Mouse (Mus musculus): ENCODE data around the gene Bcar3. TPM values are rescaled to one million over a fixed set of nuclear protein-coding genes. Genes with fewer than 3 reads are reported as not detected.
A peak's percentile ranks its signal among the peaks of the same experiment; 100 is the strongest.

Bcar3 gene
- polyA plus RNA-seq, 1 experiment from 2014 or later = 5.0 TPM

DNA sequence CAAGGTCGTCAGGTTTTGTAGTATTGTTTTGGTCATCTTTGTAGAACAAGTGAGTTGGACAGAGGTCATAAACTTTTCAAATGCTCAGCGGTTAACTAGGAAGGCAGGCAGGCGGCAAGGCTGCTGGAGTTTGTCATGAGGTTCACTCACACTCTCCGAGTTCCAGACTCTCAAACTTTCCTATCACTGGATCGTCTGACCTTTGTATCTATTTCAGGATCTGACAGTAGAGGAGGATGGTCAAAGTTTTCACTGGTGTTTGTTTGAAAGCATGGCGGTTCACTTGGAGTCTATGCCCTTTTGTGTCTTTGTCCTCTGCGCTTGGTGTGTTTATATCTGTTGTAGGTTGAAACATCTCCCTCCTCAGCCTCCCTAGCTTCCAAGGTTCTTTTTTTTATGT is 127.9 kb downstream of the Bcar3 start:
- peak overlapping the region; percentile 66 for H3K4me2 ChIP-seq
- peaks cover 50% of the 10 kb centered on the region for H3K27me3 ChIP-seq
- ATAC-seq (ENCODE audit: low read depth) = no peak; the same call in 1 of the 2 replicates
- WGBS (ENCODE audit: insufficient replicate concordance) = 52% methylated on average over 7 of the region's 7 CpGs
- no peaks in the 10 kb centered on the region for H3K9me3 ChIP-seq (replicated peaks)
- H3K4me3 ChIP-seq (replicated peaks) = no peak overlapping the region
- H3K27ac ChIP-seq = no peak overlapping the region
- DNase-seq = no peak
- peaks cover 19% of the 10 kb centered on the region; the same call in 1 of the 2 replicates for H3K4me1 ChIP-seq (replicated peaks)
- H3K9ac ChIP-seq = no peak overlapping the region
- H3K36me3 ChIP-seq = no peaks in the 10 kb centered on the region

DNA sequence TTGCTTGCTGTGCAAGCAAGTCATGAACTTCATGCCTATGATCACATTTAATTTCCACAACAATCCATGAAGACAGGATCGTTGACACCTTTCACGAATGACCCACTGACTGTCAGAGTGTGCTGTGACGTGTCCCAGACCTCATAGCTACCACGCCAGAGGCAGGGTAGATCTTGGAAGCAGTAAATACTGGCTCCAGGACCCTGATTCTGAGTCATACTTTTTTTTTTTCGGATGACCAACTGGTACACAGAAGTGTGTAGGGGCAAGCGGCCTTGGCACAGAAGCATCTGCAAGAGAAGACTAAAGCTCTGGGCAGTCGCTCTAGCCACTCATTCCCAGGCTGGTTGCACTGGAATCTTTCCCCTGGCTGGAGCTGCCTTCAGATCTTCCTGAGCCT is 128.3 kb downstream of the Bcar3 start:
- no peak overlapping the region for H3K4me3 ChIP-seq (replicated peaks)
- no peak overlapping the region for H3K9ac ChIP-seq
- no peaks in the 10 kb centered on the region for H3K36me3 ChIP-seq
- H3K27ac ChIP-seq = no peak overlapping the region
- WGBS (ENCODE audit: insufficient replicate concordance) = 53% methylated on average over 7 of the region's 7 CpGs
- DNase-seq = no peak
- H3K4me2 ChIP-seq = peak overlapping the region; percentile 17; the same call in 1 of the 2 replicates
- H3K27me3 ChIP-seq = peaks cover 49% of the 10 kb centered on the region
- no peak for ATAC-seq (ENCODE audit: low read depth)
- peaks cover 19% of the 10 kb centered on the region; the same call in 1 of the 2 replicates for H3K4me1 ChIP-seq (replicated peaks)
- no peaks in the 10 kb centered on the region for H3K9me3 ChIP-seq (replicated peaks)

DNA sequence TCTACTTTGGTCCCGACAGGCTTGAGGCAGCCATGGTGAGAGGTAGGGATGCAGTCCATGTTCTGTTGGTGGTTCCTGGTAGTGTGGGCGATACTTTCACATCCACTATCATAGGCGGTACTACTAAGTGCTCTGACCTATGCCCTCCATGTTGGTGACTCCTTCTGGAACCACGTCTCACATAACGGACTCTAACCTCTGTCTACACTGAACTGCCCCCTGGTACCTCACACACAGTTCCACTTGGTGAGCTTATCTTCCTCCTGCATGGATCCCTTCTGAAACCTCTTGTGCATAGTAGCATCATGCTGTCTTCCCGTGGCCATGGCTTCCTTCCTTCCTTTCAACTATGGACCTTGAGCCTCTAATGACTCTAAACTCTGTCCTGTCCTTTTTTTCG is 129.7 kb downstream of the Bcar3 start:
- no peak overlapping the region for H3K9ac ChIP-seq
- H3K4me3 ChIP-seq (replicated peaks) = no peak overlapping the region
- H3K4me1 ChIP-seq (replicated peaks) = peaks cover 24% of the 10 kb centered on the region
- H3K9me3 ChIP-seq (replicated peaks) = no peaks in the 10 kb centered on the region
- H3K36me3 ChIP-seq = no peaks in the 10 kb centered on the region
- H3K27me3 ChIP-seq = peaks cover 37% of the 10 kb centered on the region
- 38% methylated on average over 7 of the region's 7 CpGs for WGBS (ENCODE audit: insufficient replicate concordance)
- no peak overlapping the region for H3K4me2 ChIP-seq
- DNase-seq (no peak), ATAC-seq (ENCODE audit: low read depth) (no peak)
- H3K27ac ChIP-seq = no peak overlapping the region

DNA sequence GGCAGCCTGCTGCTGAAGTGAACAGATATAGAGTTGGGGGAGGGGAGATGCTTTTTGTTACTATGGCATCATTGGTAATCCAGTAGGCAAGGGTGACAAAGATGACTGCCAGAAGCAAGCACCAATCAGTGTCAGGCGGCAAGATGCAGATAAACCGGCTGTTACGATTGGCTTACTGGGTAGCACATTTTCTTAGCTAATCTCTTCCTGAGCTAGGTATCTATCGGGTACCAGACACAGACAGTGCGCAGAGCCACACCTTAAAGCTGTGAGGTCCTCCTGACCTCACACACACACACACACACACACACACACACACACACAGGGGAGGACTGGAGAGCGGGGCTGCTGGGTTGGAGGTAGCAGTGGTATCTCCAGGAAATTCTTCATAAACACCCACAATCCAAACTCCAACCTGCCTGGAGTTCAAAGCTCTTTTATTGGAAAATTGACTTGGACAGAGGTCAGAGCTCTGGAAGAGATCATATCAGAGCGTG is 134.4 kb downstream of the Bcar3 start:
- Histone ChIP-seq H3K27ac (0 out of 2 replicates have a peak overlapping the region, but pooled peaks have one; percentile 19), H3K9ac (no peak overlapping the region), H3K27me3 (no peaks in the 10 kb centered on the region), H3K4me1 (replicated peaks) (peaks cover 21% of the 10 kb centered on the region), H3K9me3 (replicated peaks) (no peaks in the 10 kb centered on the region), H3K36me3 (no peaks in the 10 kb centered on the region), H3K4me3 (replicated peaks) (no peak overlapping the region), H3K4me2 (no peak overlapping the region)
- WGBS (ENCODE audit: insufficient replicate concordance) = 62% methylated on average over 7 of the region's 7 CpGs
- DNase-seq = no peak
- peak; percentile 69 for ATAC-seq (ENCODE audit: low read depth)

DNA sequence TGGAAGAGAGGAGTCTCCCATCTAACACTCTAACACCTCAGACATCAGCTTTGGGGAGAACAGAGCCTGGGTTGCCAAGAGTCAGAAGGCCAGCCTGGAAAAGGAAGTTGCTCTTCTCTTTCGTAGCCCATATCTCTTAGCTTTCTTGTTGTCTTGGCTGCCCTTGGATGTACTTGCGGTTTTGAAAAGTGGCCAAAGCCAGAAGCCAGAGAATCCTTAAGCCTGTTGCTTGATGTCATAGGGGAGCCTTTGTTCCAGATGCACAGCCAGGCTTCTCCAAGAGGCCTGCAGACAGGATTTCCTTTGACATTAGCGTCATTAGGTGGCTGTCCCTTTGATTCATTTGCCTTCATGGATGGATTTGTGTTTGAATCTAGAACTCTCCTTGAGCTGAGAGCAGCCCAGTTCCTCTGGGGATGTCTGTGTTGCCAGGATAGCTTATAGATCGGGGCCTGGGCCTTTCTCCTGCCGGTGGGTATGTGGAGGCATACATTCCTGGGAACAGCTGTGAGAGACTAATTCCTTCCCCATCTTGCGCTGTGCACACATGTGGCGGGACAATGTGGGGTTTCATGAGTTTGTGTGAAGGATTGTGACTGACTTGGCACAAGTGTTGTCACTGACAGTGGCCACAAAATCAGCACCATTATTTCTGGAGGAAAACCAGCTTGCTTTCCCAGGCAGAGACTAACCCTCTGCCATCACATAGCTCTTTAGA is 137.0 kb downstream of the Bcar3 start:
- H3K9ac ChIP-seq = no peak overlapping the region
- 50% methylated on average over 7 of the region's 7 CpGs for WGBS (ENCODE audit: insufficient replicate concordance)
- H3K36me3 ChIP-seq = no peaks in the 10 kb centered on the region
- no peak overlapping the region for H3K4me3 ChIP-seq (replicated peaks)
- no peaks in the 10 kb centered on the region for H3K27me3 ChIP-seq
- no peak overlapping the region for H3K4me2 ChIP-seq
- H3K9me3 ChIP-seq (replicated peaks) = no peaks in the 10 kb centered on the region
- no peak overlapping the region for H3K27ac ChIP-seq
- DNase-seq (no peak), ATAC-seq (ENCODE audit: low read depth) (no peak)
- H3K4me1 ChIP-seq (replicated peaks) = peaks cover 19% of the 10 kb centered on the region

DNA sequence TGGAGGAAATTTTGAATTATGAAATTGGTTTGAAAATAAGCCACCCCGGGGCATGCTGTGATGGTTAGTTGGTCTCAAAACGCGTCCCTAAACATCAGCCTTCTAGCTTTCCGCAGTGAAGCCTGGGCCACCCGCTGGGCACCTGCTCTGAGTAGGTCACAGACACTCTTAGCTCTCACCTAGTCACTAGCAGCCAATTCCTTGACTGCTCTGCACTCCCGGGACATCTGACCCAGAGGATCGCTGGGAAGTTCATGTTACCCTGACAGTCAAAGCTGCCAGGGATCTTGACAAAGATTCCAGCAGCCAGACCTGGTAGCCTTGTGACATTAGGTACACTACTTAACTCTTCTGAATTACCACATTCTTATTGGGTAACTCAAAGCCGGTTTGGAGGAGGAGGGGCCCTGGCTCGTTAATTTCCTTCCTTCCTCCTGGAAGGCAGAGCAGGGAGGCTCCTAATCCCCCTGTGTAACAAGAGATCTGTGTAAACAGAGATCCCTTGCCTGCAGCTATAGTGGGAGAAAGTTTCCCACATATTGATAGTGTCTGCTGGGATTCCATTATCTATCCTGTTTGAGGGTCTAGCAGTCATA is 139.0 kb downstream of the Bcar3 start:
- Histone ChIP-seq H3K9ac (no peak overlapping the region), H3K36me3 (no peaks in the 10 kb centered on the region), H3K4me3 (replicated peaks) (no peak overlapping the region), H3K9me3 (replicated peaks) (no peaks in the 10 kb centered on the region), H3K4me2 (no peak overlapping the region), H3K4me1 (replicated peaks) (peaks cover 16% of the 10 kb centered on the region), H3K27ac (no peak overlapping the region), H3K27me3 (no peaks in the 10 kb centered on the region)
- WGBS (ENCODE audit: insufficient replicate concordance) = 37% methylated on average over 9 of the region's 9 CpGs
- DNase-seq = no peak
- ATAC-seq (ENCODE audit: low read depth) = 0 out of 2 replicates have a peak, but pooled peaks have one; percentile 19

DNA sequence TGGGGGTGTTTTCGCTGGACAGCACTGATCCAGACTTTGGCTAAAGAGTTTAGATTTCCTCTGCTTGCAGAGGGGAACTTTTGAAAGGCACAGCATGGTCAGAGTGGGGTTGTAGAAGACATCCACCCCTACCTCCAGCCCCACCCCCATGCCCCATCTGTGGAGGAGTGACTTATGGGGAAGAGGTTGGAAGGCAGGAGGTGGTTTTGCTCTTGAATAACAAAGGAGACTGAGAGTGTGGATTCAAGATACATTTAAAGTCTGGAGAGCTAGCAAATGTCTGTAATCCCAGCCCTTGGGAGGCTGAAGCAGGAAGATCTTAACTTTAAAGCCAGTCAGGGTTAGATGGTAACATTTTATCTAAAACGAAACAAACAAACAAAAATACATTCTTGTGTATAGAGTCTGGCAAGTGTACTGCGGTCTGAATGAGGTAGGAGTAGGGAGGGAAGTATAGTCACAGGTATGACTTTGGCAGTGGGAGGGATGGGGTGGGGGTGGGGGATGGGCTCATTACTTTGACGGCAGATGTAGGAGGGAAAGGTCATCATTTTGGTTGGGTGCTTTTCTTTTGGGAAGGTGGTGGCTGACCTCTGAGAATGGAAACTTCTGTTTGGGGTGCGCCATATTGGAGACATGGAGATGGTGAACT is 140.2 kb downstream of the Bcar3 start:
- DNase-seq (no peak), ATAC-seq (ENCODE audit: low read depth) (no peak)
- Histone ChIP-seq H3K36me3 (no peaks in the 10 kb centered on the region), H3K27me3 (no peaks in the 10 kb centered on the region), H3K9ac (no peak overlapping the region), H3K4me2 (no peak overlapping the region), H3K27ac (no peak overlapping the region), H3K4me3 (replicated peaks) (no peak overlapping the region), H3K4me1 (replicated peaks) (peaks cover 14% of the 10 kb centered on the region), H3K9me3 (replicated peaks) (no peaks in the 10 kb centered on the region)
- WGBS (ENCODE audit: insufficient replicate concordance) = 60% methylated on average over 5 of the region's 5 CpGs

DNA sequence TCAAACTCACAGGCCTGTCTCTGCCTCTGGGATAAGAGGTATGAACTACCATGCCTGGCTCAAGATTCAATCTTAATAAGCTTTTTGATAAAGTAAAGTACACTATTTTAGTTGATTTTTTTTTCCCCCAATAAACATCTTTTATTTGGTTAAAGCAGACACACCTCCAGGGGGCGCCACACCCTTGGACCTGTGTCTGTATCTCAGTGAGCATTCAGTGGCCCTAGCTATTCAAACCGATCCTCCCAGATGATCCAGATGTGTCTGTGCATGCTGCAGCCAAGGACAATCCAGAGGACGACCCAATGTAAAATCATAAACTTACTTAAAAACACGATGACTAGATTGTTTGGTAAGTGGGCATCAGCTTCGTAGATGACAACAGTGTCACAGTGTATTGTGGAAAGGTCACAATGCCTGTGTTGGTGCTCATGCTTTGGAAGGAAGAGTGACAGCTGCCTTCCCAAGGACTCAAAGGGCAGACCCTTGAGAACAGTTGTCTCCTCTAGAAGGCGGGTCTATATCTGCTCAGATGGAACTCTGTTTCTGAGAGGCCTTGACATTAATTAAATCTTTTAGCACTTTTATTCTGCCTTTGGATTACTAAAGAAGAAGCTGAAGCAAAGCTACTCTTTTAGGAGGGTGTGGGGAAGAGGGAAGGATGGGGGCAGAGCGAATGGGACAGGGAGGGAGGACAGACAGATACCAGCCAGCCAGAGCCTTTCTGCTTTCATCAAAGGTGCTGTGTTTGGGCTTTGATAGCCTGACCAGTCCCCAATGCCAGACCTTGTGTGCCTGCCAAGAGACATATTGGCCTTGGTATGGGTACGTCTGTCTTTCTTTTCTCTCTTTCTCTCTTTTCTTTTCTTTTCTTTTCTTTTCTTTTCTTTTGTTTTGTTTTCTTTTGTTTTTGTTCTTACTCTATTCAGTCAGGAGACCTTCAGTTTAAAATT is 141.3 kb downstream of the Bcar3 start:
- H3K9ac ChIP-seq = no peak overlapping the region
- H3K27me3 ChIP-seq = no peaks in the 10 kb centered on the region
- no peak overlapping the region for H3K27ac ChIP-seq
- ATAC-seq (ENCODE audit: low read depth) (no peak), DNase-seq (no peak)
- peaks cover 14% of the 10 kb centered on the region for H3K4me1 ChIP-seq (replicated peaks)
- H3K36me3 ChIP-seq = no peaks in the 10 kb centered on the region
- no peaks in the 10 kb centered on the region for H3K9me3 ChIP-seq (replicated peaks)
- WGBS (ENCODE audit: insufficient replicate concordance) = 70% methylated on average over 8 of the region's 8 CpGs
- no peak overlapping the region for H3K4me2 ChIP-seq
- no peak overlapping the region for H3K4me3 ChIP-seq (replicated peaks)

DNA sequence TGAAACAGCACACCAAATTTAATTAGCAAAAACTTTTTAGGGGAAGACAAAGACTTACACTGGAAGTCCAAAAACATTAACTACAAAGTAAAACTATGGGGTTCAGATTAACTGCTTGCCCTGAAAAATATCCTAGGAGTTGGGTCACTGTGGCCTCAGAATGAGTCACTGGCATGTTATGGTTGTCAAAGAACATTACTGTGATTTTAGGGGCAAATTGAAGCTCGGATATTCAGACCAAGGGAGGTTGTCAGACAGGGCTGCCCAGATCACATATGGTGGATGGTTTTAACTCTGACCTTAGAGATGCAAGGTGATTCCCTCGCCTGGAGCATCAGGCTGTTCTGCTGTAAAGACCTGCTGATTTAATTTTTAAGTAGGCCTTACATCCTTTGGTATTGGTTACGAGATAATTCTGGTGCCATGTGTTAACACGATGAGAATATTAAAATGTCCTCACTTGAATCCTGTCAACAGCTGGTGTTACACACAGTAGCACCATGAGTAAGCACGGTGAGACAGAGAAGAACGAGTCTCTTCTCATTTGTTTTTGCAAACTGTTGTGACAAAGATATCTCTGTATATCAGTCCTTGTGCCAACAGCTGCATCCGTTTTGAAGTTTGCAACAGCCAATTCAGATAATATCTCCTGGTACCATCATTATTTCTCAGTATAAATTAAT is 144.3 kb downstream of the Bcar3 start:
- Histone ChIP-seq H3K4me1 (replicated peaks) (peaks cover 5% of the 10 kb centered on the region), H3K36me3 (no peaks in the 10 kb centered on the region), H3K4me2 (no peak overlapping the region), H3K27me3 (no peaks in the 10 kb centered on the region), H3K9ac (no peak overlapping the region), H3K4me3 (replicated peaks) (no peak overlapping the region), H3K9me3 (replicated peaks) (no peaks in the 10 kb centered on the region), H3K27ac (no peak overlapping the region)
- 55% methylated on average over 7 of the region's 7 CpGs for WGBS (ENCODE audit: insufficient replicate concordance)
- DNase-seq (no peak), ATAC-seq (ENCODE audit: low read depth) (no peak)

DNA sequence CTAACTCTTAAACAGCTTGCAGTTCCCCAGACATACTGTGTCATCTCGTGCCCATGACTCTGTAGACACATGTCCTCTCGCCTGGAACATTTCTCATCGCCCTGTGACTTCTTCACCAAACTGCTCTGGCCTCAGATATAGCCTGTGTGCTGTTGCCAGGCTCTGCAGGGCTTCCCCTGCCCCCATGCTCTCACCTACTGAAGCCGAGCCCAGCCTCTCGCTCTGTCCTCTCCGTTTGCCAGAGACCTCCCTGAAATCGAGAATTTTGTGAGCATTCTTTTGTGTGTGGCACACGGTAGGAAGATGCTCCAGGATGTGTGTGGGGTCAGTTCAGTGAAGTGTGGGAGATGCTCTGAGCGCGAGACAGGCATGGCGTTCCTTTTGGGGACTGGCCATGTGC is 151.8 kb downstream of the Bcar3 start:
- Histone ChIP-seq H3K4me2 (no peak overlapping the region), H3K4me3 (replicated peaks) (no peak overlapping the region), H3K27me3 (no peaks in the 10 kb centered on the region), H3K4me1 (replicated peaks) (no peaks in the 10 kb centered on the region), H3K27ac (no peak overlapping the region), H3K9ac (no peak overlapping the region), H3K9me3 (replicated peaks) (no peaks in the 10 kb centered on the region), H3K36me3 (peaks cover 8% of the 10 kb centered on the region; the same call in 1 of the 2 replicates)
- ATAC-seq (ENCODE audit: low read depth) (no peak), DNase-seq (no peak)
- WGBS (ENCODE audit: insufficient replicate concordance) = 70% methylated on average over 11 of the region's 11 CpGs

Measured in liver, embryonic 13.5 days (tissue).